Mouse (Mus musculus): ENCODE results near the gene Sorcs2.

Gene Sorcs2

GRCm38 (mm10) chr5:36226296-36226695 lies 171.6 kb downstream of the Sorcs2 start:
- peak; percentile 32 for DNase-seq (ENCODE audit: low spot score)

DNA sequence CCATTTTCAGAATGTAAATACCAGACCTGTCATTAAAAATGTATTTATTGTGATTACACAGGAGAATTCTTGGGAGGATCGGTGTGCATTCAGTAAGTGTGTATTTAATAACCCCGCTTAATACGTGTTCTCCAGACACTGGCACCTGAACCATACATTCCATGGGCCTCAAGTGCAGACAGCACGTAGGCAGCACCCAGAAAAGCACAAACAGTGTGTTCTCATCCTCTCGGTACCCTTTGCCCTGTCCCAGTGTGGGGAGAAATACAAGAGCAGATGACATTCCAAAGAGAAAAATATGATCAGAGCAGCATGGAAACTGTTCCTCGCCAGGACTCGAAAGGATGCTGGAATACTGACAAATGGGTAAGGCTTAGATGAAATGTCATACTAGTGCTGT lies 172.1 kb downstream of the Sorcs2 start:
- DNase-seq (ENCODE audit: low spot score) = no peak

GRCm38 (mm10) chr5:36223787-36224186 lies 174.2 kb downstream of the Sorcs2 start:
- peak; percentile 73 for DNase-seq (ENCODE audit: low spot score)

DNA sequence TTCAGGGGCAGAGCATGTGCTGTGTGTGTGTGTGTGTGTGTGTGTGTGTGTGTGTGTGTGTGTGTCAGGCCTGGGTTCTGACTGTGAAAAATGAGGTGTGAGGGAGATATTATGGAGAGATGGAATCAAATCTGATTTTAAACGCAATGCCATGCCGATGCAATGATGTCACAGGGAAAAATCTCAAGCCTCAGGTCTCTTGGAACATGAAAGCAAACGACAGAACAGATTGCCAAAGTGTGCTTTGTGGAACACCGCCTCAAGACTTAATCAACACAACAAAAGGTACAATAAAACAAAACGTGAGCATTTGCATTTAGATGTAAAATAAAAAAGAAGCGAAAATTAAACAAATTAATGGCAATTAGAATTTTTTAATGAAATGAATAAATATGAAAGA lies 177.3 kb downstream of the Sorcs2 start:
- no peak for DNase-seq (ENCODE audit: low spot score)

- DNase-seq (ENCODE audit: low spot score) = no peak
Observed at GRCm38 (mm10) chr5:36220105-36220504, 177.8 kb downstream of the Sorcs2 start.

DNA sequence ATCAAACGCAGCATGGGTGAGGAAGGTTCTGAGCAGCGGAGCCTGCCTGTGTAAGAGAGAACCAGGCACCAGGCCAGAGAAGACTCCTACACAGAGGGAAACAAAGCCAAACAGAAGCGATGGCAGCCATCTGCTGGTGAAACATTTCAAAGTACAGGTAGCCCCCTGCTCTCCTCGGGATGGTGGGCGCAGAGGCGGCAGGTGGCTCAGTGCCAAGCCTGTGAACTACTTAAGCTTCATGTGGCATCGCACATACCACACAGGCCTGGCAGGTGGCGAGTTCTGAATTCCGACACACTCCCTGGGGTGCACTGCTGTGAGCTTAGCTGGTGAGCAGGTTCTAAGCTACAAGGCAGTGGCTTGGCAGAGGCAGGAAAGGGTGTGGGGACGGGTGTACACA lies 184.6 kb downstream of the Sorcs2 start:
- DNase-seq (ENCODE audit: low spot score) = no peak

- no peak for DNase-seq (ENCODE audit: low spot score)
Observed at GRCm38 (mm10) chr5:36208803-36209202, 189.1 kb downstream of the Sorcs2 start.

DNA sequence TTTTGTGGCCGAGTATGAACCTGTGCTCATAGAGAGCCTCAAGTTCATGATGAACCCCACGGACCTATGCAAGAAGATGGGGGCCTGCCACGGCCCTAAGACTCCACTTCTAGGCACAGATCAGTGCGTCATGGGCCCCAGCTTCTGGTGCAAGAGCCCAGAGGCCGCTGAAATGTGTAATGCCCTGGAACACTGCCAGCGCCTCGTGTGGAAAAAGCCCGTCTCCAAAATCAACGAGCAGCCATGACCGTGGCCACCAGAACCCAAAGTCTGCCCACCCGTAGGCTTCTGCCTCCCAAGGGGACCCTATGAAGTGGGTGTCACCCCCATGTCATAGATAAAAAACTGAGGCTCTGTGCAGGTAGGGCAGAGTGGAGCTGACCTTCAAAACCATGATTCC lies 192.5 kb downstream of the Sorcs2 start:
- no peak for DNase-seq (ENCODE audit: low spot score)

- DNase-seq (ENCODE audit: low spot score) = peak; percentile 81
Observed at GRCm38 (mm10) chr5:36203916-36204315, 194.0 kb downstream of the Sorcs2 start, which contains the start of gene Psapl1. Gene Psapl1, plus strand, starts transcription at chr5:36204021.

DNA sequence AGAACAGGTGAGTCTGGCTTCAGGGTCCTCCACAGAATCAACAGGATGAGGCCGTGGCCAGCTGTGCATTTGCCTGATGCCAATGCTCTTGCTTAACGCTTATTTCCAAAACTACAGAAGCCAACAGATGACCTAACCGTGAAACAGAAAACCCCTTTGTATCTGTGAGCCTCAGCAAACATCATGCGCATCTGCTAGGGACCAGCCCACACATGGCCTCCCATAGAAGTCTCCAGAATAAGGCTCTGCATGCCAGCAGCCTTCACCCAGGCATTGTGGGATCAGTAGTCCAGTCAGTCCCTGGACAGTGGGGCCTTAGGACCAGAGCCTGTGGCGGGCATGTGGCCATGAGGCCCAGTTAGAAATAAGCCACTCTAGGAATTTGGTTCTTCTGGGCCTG lies 194.5 kb downstream of the Sorcs2 start:
- DNase-seq (ENCODE audit: low spot score) = no peak

DNA sequence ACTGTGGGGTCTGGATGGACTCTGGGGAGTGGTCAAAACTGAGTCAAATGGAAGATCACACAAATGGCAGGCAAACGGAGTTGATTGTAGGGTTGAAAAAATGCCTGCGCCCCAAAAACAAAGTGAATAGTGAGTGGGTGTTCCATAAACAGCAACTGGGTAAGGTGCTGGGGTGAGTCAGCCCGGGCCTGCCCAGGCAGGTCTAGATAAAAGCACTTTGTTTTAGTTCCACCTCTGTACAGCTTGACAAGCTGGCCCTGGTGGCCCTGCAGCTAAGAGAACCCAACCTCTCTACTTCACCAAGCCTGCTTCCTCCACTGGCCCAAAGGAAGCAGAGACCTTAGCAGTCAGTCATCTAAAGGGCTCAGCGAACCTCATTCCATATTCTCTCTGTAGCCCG lies 195.2 kb downstream of the Sorcs2 start:
- DNase-seq (ENCODE audit: low spot score) = peak; percentile 77

DNA sequence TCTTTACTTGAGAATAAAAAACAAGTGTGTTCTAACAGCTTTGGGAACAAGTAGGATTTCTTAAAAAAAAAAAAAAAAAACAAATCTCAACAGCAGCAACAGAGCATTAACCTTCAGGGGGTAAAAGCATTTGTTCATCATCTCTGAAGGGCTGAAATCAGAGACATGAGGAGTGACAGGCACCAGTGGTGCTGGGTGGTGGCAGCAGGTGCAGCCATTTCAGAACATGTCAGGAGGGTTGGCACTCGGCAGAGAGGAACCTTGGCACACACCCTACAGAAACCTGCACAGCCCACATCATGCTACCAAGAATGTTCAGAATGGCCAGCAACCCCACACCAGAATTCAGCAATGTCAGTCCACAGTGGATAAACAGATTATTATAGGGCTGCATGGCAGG lies 198.4 kb downstream of the Sorcs2 start:
- no peak for DNase-seq (ENCODE audit: low spot score)

DNA sequence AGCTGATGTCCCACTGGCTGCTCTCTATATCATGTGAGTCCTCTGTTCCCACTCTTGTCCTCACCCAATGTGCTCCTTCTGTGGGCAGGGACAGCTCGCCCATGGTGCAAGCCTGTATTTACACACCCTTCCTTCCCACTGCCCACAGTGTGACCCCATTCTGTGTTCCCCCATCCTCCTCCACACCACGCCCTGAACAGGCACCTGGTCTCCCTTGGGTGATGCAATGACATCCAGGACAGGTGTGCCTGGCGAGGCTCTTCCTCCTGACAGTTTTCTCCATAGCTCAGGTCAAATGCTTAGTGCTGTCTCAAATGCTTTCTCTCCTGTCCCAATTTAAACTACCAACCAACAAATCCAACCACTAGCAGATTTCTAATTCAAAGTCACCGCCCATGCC lies 202.5 kb downstream of the Sorcs2 start:
- DNase-seq (ENCODE audit: low spot score) = no peak

GRCm38 (mm10) chr5:36194631-36195030 lies 203.3 kb downstream of the Sorcs2 start:
- DNase-seq (ENCODE audit: low spot score) = peak; percentile 55

- DNase-seq (ENCODE audit: low spot score) = no peak
Observed at GRCm38 (mm10) chr5:36192677-36193076, 205.3 kb downstream of the Sorcs2 start.

DNA sequence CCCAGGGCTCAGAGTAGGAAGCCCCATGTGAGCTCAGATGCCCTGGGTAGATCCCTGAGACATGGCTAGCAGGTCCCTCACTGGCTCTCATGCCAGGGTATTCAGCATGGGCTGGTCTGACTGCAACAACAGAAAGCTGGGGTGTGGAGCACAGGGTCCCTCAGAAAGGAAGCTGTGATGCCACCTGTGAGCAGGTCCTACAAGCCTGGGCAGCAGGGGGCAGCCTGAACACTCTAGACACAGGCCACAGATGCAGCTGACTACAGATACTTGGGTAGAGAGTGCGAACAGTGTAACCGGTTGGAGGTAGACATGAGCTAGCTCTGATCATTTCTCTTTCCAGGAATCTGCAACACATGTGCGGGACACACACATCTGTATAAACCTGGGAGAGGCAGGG lies 206.1 kb downstream of the Sorcs2 start:
- DNase-seq (ENCODE audit: low spot score) = peak; percentile 50

DNA sequence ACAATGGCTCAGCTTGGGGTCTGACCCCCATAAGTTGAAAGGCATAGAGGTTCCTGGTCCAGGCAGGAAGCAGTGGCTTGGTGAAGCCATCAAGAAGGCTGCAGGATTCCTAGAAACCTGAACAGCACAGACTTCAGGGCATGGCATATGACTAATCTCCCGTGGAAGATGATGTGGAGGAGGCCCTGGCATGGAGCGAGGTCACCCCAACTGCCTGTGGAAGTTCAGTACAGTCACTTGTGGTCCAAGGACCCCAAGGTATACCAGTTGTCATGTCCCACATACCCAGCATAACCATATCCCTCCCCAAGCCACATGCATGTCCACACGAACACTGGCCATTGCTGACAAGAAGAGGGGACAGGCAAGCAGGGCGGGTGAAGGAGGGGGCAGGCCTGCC lies 206.7 kb downstream of the Sorcs2 start:
- no peak for DNase-seq (ENCODE audit: low spot score)

DNA sequence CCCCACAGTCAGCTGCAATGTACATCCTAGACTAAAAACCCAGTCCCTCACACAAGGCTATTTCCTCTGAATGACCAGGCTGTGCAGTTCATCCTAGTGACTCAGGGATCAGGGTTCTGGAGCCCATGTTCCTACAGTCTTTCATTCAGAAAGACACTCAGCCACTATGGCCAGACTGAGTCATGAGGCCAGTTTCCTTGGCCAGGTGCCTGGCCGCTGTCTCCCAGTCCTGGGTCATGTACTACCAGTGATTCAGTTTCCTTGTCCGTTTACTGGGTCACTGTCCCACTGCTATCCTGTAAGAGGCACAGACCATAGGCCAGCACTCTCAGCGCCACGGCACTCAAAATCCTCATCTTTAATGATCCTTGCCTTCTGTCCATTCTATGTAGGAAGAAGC lies 209.6 kb downstream of the Sorcs2 start:
- DNase-seq (ENCODE audit: low spot score) = peak; percentile 54

- no peak for DNase-seq (ENCODE audit: low spot score)
Observed at GRCm38 (mm10) chr5:36186294-36187053, 211.5 kb downstream of the Sorcs2 start.

DNA sequence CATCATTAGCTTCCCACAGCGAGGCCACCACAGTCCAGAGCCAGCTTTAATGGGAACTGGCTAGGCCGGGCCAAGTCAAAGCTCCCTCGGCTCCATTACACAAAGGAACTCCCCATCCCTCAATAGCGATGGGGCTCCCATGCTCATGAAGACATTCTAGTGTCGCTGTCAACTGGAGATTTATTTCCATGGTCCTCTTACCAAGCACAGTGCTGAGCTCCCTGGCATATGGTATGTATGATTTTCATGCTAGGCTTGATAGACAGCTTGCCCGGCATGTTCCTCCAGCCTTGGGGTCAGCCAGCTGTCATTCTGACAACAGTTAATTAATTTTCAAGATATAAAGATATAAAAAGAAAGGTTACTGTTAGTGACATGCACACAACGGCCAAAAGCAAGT lies 215.6 kb downstream of the Sorcs2 start:
- no peak for DNase-seq (ENCODE audit: low spot score)

DNA sequence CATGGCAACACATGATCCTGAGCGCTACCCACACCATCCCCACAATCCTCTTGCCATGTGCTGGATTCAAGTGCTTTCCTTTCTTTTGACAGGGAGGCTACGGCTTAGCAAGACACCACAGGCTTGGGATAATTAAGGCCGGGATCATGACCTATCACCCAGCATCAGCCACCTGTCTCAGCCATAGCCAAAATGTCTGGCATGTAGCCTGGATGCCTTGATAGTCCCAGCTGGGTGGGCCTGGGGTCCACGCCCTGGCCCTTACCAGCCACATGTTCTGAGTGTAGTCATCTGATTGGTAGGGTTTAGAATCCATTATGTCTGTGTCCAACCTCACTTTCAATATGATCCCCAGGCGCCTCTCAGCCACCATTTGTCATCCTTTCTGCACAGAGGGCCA lies 218.2 kb downstream of the Sorcs2 start:
- no peak for DNase-seq (ENCODE audit: low spot score)

GRCm38 (mm10) chr5:36178785-36179184 lies 219.2 kb downstream of the Sorcs2 start:
- no peak for DNase-seq (ENCODE audit: low spot score)

- no peak for DNase-seq (ENCODE audit: low spot score)
Observed at GRCm38 (mm10) chr5:36178215-36178614, 219.7 kb downstream of the Sorcs2 start.

- DNase-seq (ENCODE audit: low spot score) = no peak
Observed at GRCm38 (mm10) chr5:36176873-36177272, 221.1 kb downstream of the Sorcs2 start.

All from urinary bladder, postnatal 14 days (tissue).